Mouse (Mus musculus) ES-E14 (cell line): Measurements from ENCODE around the gene Cmtm2a.
"Not testable (repeated sequence)": the region's sequence is repeated elsewhere in the genome, so short reads cannot be mapped to it uniquely, and the experiment has no call there.

ENCODE experiments used
- CHD2 ChIP-seq: IDR thresholded peaks from 2 replicates; pipeline ENCODE4 v1.6.1; 2014; ENCODE audit warnings: mild to moderate bottlenecking, low read depth, low read length, inconsistent platforms
- HCFC1 ChIP-seq: IDR thresholded peaks from 2 replicates; pipeline ENCODE4 v1.6.1; 2012; ENCODE audit warnings: low read length, inconsistent platforms, borderline replicate concordance; ENCODE audit not compliant: insufficient read depth

- not testable (repeated sequence) for TF ChIP-seq CHD2, HCFC1
Observed at GRCm38 (mm10) chr8:104264271-104264935, 28.6 kb downstream of the Cmtm2a start.
